Mouse (Mus musculus) gastrocnemius, postnatal 10 days (tissue): Measurements from ENCODE around the gene Mapk1ip1l. TPM values are rescaled to one million over a fixed set of nuclear protein-coding genes. Genes with fewer than 3 reads are reported as not detected.

Experiments
- DNase-seq: peaks from one replicate; pipeline ENCODE4 v3.0.0; 2021; ENCODE audit warnings: mixed read lengths
- total RNA-seq, 2 experiments: library from RNA; stranded (reverse); gene quantifications; 2 replicates each; pipeline ENCODE4 v1.2.3; 2021

Mapk1ip1l gene
- total RNA-seq, 2 experiments from 2014 or later, result 39.2 to 50.4 TPM

DNA sequence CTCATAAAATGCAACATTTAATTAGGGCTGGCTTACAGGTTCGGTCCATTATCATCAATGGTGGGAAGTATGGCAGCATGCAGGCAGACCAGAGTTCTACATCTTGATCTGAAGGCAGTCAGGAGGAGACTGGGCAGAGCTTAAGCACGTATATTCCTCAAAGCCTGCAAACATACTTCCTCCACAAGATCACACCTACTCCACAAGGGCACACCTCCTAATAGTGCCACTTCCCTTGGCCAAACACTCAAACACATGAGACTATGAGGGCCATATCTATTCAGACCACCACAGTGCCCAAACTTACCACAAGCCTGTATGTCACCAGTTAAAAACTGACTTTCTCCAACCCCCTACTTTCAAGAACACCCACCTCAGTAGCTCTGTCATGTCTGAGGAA, 63.4 kb downstream of the Mapk1ip1l start:
- no peak for DNase-seq

DNA sequence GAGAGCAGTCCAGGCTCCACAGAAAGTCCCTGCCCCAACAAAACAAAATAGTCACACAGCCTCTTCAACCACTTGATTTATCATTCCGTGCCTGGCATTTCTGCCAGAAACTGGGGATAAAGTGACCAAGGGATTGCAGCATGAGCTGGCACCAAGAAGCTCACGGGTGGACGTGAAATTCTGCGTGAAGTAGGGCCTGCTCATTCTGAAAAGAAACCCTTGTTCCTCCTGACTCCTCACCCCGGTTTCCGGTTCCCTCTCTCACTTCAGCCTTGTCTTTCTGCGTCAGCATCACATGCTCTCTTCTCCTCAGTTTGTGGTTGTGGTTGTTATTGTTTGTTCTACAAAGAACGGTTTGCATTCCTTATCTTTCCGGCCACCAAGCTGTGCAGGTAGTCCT, 63.8 kb downstream of the Mapk1ip1l start:
- DNase-seq, result no peak

DNA sequence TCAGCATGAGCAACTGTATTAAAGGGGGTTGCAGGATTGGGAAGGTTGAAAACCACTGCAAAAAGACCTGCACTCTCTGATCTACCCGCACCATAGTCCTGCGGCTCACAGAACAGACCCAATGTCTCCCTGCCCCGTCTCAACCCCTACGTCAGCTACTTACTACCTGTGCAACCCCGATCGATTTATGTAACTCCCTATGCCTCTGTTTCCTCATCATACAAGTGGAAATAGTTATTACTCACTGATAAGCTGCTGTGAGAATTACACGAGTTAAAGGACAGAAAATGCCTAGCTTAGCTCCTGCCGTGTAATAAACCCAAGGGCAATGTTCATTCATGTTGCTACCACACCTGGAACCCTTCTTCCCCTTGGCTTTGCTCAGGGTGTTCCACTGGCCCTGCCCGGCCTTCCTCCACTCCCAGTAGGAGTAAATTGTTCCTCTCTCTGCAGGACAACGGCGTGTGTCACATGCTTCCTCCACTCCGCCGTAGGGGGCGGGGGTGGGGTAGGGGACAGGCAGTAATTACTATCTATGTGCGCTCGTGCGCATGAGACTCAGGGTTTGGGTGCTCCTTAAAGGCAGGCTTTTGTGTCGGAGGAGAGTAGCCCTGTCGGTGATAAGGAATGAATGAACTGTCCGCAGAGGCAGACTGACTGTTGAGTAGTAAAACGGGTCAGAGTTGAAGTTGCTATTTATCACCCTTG, 66.8 kb downstream of the Mapk1ip1l start:
- DNase-seq, result no peak

DNA sequence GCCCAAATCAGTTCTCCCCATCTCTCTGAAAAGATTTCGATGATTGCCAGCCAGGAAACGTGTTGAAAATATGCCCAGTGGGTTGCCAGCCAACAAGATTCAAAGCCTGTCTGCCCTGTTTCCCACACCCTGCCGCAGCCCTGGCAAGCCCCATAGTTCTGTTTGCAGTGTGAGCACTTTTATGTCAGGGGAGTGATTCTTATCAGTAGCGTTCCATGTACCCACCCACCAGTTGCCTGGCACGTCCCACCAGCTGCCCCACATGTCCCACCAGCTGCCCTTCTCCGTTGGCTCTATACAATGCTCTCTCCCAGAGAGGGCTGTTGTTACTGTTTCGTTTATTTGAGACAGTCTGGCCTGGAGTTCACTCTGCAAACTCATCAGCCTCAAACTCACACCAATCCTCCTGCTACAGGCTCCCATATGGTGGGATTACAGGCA, 68.8 kb downstream of the Mapk1ip1l start:
- DNase-seq, result no peak

DNA sequence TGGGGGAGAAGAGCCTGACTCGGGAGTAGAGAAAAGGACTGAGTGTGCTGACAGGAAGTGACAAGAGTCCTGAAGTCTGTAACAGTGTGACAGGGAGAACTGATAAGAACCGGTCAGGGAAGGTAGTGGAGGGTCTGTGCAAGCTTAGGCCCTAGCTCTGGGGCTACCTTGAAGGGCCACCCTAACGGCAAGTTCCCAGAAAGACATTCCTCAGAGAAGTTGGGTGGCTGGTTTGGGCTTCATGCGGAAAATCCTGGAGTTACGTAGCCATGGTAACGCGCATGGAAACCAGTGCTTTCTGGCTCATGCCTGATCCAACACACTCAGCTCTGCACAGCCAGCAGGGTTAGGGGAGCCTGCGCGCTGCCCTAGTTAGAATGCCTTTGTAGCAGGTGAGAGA, 69.4 kb downstream of the Mapk1ip1l start, which contains the start of gene Lgals3:
Gene Lgals3 (plus strand): TSS at position 291 of the 400 bp plus-strand sequence.
- no peak for DNase-seq

DNA sequence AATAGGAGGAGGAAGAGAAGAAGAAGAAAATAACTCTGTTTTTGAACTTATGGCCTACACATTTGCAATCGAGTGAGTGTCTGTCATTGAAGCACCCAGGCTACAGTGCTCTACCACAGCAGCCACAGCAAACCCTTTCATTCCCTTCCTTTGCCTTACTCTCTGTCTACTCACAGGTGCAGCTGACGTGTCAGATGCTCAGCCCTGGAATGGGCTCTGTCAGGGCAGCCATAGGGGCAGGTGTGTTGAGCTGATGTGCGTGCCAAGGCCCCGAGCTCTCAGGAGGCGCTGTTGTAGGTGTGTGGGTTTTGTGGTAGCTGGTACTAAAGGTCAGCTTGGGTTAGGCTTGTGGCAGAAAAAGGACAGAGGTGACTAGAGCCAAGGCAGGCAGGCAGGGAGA, 71.7 kb downstream of the Mapk1ip1l start:
- no peak for DNase-seq

DNA sequence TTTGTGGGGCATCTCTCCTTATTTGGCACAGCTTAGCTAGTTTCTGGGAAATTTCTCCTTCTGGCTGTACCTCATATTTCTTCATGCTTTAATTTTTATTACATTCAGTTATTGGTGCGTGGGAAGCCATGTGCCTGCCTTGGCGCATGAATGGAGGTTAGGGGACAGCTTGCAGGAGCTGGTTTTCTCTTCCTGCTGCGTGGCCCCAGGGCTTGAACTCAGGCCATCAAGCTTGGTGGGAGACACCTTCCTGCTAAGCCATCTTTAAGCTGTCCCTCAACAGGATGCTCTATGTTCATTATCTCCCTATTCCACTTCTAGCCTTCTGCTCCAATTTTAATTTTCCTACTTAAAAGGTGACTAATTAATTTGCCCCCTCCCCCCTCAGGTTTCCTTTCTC, 72.7 kb downstream of the Mapk1ip1l start:
- no peak for DNase-seq

DNA sequence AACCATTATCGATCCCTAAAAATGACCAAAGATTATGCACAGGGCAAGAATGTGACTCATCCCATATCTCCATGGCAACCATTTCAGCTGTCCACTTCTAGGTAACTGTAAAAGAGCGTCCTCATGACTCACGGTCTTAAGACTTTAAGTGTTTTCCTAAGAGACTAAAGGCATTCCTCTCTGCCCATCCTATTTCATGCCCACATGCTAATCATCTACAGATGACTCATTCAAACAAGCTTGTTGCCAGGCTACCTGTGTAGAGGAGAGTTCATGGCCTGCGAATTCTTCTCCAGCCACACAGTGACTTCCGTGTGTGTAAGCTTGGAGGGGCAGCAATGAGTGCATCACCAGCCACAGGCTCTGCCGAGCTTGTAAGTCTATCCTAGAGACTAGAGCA, 73.6 kb downstream of the Mapk1ip1l start:
- no peak for DNase-seq

Other genes with a start within 250 kb of the Mapk1ip1l start
- gene Gch1, start 108.9 kb upstream of the Mapk1ip1l start, total RNA-seq, result 1 to 10 TPM; 1.6 to 1.9 TPM
- gene Wdhd1, start 21.4 kb upstream of the Mapk1ip1l start, total RNA-seq, result 1 to 10 TPM; 3.4 to 5.9 TPM
- gene Socs4, start 21.3 kb upstream of the Mapk1ip1l start, total RNA-seq, result 10 to 100 TPM in 1 of 2 experiments, 1 to 10 TPM in 1; 8.7 to 10.8 TPM
- 1 to 10 TPM; 6.2 to 9.6 TPM for gene Lgals3, start 69.5 kb downstream of the Mapk1ip1l start, total RNA-seq
- 10 to 100 TPM in 1 of 2 experiments, 1 to 10 TPM in 1; 5.0 to 10.0 TPM for gene Dlgap5, start 120.1 kb downstream of the Mapk1ip1l start, total RNA-seq
- gene Fbxo34, start 152.2 kb downstream of the Mapk1ip1l start, total RNA-seq, result 10 to 100 TPM; 12.9 to 14.4 TPM